Mouse (Mus musculus) embryonic fibroblast, embryonic 13.5 days (primary cell): Measurements from ENCODE around the gene Shmt1. TPM values are rescaled to one million over a fixed set of nuclear protein-coding genes. Genes with fewer than 3 reads are reported as not detected.

ENCODE experiments used
- H3K27ac ChIP-seq: 2 replicates; pipeline ENCODE4 v1.5.1; 2012; ENCODE audit warnings: low read length, control low read depth, inconsistent platforms; ENCODE audit not compliant: insufficient read depth
- H3K4me1 ChIP-seq: 2 replicates; pipeline ENCODE4 v1.6.1; 2011; ENCODE audit warnings: low read length; ENCODE audit not compliant: control insufficient read depth, insufficient read depth
- H3K4me3 ChIP-seq: 2 replicates; pipeline ENCODE4 v1.5.1; 2011; ENCODE audit warnings: mild to moderate bottlenecking, control low read depth, low read length; ENCODE audit not compliant: insufficient read depth
- CTCF ChIP-seq: IDR thresholded peaks from 2 replicates; pipeline ENCODE4 v1.5.1; 2011; ENCODE audit warnings: mild to moderate bottlenecking, control low read depth, low read length, moderate library complexity, borderline replicate concordance; ENCODE audit not compliant: insufficient read depth
- POLR2A ChIP-seq: IDR thresholded peaks from 2 replicates; pipeline ENCODE4 v1.6.1; 2011; ENCODE audit warnings: low read depth, mild to moderate bottlenecking, control low read depth, low read length, moderate library complexity
- polyA plus RNA-seq: library from polyadenylated mRNA; stranded (reverse); fragments of >200 nt; gene quantifications from 2 replicates; pipeline ENCODE4 v1.2.4, GENCODE M21; 2011; ENCODE audit warnings: low read depth; ENCODE audit not compliant: missing spikeins, insufficient read length

Shmt1 gene
- polyA plus RNA-seq, 1 experiment, result 12.9 TPM

DNA sequence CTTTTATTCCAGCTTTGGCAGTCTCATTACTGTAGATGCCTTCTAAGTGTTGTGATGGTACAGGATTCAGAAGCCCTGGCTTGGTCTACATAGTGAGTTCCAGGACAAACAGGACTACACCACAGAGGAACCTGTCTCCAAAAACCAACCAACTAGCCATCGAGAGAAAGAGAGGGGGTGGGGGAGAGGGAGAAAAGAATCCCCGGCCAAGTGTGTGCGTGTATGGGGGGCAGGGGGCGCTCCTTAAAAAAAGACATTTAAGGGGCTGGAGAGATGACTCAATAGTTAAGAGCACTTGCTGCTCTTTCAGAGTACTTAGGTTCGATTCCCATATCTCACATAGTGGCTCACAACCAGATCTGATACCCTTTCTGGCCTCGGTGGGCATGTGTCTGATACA, 35.9 kb downstream of the Shmt1 start:
- peaks cover 5% of the 10 kb centered on the region; the same call in 1 of the 2 replicates for H3K4me1 ChIP-seq
- peak overlapping the region; percentile 70 for H3K4me3 ChIP-seq
- H3K27ac ChIP-seq, result peak overlapping the region; percentile 71
- no peak for TF ChIP-seq CTCF
- no peak for TF ChIP-seq POLR2A

DNA sequence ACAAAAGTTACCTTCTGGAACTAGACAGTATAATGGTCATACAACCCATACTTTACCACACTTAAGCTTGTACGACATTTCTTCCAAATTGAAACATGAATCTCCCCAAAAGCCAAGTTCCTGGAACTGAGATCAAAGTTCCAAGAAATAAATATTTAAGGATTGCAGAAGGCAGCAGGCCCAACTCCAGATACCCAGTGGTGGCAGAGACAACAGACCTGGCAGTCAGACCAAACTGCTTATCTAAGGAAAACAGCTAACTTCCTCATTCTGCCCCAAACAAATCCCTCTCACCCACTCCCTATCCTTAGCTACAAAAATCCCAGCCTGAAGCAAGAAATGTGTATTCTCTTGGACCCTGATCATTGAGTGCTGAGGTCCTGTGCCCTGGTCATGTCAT, 36.7 kb downstream of the Shmt1 start:
- Histone ChIP-seq H3K27ac (no peak overlapping the region), H3K4me1 (peaks cover under 1% of the 10 kb centered on the region; the same call in 1 of the 2 replicates), H3K4me3 (no peak overlapping the region)
- TF ChIP-seq CTCF, result no peak

DNA sequence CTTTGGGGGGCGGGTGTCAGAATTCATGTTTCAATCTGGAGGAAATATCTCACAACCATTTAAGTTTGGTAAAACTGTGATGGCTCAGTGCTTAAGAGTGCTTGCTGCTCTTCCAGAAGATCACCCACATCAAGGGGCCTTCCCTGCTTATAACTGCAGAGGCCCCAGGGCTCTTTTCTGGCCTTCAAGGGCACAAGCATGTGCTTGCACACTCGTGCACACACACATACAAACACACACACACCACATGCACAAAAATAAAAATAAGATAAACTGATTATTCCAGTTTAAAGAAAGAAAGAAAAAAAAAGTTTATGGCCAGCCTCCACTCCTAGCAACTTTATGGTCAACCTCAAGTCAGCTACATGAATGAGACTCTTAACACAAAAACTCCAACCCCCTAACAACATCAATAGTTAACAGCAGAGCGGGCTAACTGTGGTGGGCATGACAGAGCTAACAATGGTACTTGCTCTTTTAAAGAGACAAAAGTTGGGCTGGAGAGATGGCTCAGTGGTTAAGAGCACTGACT, 37.3 kb downstream of the Shmt1 start:
- TF ChIP-seq POLR2A, result no peak
- TF ChIP-seq CTCF, result no peak
- no peak overlapping the region for H3K27ac ChIP-seq
- H3K4me1 ChIP-seq, result no peaks in the 10 kb centered on the region
- H3K4me3 ChIP-seq, result no peak overlapping the region

DNA sequence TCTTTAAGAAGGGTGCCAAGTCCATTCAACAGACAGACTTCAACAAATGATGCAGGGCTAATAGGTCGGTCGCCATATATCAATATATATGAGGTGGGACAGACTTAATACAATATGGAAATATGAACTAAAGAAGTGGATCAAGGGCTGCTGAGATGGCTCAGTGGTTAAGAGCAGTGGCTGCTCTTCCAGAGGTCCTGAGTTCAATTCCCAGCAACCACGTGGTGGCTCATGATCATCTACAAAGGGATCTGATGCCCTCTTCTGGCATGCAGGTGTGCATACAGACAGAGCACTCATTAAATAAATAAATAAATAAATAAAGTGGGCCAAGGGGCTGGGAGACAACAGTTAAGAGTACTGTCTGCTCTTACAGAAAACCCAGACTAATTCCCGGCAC, 39.4 kb downstream of the Shmt1 start:
- Histone ChIP-seq H3K4me3 (no peak overlapping the region), H3K4me1 (no peaks in the 10 kb centered on the region), H3K27ac (no peak overlapping the region)
- TF ChIP-seq CTCF, result no peak
- no peak for TF ChIP-seq POLR2A

DNA sequence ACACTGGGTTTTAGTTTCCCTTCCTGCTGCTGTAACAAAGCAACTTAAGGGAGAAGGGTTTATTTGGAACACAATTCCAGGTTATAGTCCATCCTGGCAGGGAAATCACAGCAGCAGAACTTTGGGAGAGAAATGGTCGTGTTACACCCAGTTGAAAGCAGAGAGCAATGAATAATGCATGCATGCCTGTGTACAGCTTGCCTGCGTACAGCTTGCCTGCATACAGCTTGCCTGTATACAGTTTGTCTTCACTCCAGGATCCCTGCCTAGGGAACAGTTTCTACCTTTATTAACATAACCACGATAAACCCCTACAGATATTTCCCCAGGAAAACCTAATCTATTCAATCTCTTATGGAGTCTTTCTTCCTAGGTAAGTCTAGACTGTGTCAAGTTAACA, 40.7 kb downstream of the Shmt1 start:
- H3K4me3 ChIP-seq, result no peak overlapping the region
- H3K4me1 ChIP-seq, result no peaks in the 10 kb centered on the region
- TF ChIP-seq POLR2A (no peak), CTCF (no peak)
- no peak overlapping the region for H3K27ac ChIP-seq

DNA sequence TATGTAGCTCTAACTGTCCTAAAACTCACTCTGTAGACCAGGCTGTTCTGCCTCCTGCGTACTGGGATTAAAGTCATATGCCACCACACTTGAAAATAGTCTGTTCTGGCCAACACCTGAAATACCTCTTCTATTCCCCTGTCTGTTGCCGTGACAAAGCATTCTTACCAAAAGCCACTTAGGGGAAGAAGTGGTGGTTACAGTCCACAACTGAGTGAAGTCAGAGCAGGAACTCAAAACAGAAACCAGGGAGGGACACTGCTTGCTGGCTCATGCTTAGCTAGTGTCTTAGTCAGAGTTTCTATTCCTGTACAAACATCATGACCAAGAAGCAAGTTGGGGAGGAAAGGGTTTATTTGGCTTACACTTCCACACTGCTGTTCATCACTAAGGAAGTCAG, 42.2 kb downstream of the Shmt1 start:
- H3K4me1 ChIP-seq, result no peaks in the 10 kb centered on the region
- no peak overlapping the region for H3K27ac ChIP-seq
- TF ChIP-seq POLR2A (no peak), CTCF (no peak)
- H3K4me3 ChIP-seq, result no peak overlapping the region

DNA sequence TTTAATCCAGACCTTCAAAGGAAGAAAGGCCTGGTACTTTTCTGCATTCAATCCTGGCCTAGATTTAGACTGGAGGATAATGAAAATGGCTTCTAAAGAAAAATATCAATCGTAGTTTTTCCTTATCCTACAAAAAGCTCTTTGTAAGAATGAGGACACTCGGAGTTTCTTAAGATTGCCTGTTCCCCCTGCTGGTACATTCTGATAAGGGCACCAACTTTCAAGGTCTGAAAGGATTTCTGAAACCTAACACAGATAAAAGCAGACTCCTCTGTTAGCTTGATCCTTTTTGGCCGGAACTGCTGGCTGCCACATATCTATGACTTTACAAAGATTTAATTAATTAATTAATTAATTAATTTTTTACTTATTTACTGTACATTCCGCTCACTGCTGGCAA, 44.5 kb downstream of the Shmt1 start:
- H3K4me1 ChIP-seq, result no peaks in the 10 kb centered on the region
- H3K4me3 ChIP-seq, result no peak overlapping the region
- H3K27ac ChIP-seq, result no peak overlapping the region
- no peak for TF ChIP-seq POLR2A
- no peak for TF ChIP-seq CTCF

DNA sequence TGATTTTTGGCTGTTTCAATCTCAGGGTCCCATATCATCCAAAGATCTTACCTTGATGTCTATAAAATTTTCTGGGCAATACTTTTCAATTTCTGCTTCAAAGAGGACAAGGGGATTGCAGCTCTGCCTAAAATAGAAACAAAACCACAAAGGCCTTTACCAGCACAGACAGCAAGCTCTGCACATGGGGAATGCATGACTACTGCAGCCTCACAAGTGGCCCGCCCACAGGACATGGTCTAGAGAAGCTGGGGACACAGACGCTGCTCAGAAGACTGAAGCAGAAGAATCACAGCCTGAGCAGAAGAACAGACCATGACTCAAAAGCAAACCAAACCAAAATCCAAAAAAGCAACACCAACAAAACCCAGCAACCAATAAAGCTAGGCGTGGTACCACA, 49.8 kb downstream of the Shmt1 start:
- Histone ChIP-seq H3K27ac (peak overlapping the region; percentile 59; the same call in 1 of the 2 replicates), H3K4me1 (no peaks in the 10 kb centered on the region), H3K4me3 (no peak overlapping the region)
- no peak for TF ChIP-seq POLR2A
- TF ChIP-seq CTCF, result no peak

DNA sequence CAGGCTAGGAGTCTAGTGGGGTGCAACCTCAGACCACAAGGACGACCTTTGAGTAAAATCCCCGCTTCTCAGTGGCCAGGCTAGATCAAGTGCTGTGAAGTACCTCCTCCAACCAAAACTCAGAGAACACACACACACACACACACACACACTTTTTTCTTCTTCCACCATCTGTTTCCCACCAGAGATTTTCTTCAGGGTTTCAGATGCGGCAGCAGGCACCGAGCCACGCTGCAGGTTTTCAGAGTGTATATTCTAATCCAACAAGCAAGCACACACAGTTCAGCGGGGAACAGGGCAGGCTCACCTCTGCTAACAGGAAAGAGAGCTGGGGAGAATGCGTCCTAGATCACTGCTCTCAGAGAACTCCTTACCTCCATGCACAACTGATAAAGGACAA, 55.9 kb downstream of the Shmt1 start:
- no peaks in the 10 kb centered on the region for H3K4me1 ChIP-seq
- no peak overlapping the region for H3K4me3 ChIP-seq
- no peak overlapping the region for H3K27ac ChIP-seq
- no peak for TF ChIP-seq POLR2A
- TF ChIP-seq CTCF, result no peak

DNA sequence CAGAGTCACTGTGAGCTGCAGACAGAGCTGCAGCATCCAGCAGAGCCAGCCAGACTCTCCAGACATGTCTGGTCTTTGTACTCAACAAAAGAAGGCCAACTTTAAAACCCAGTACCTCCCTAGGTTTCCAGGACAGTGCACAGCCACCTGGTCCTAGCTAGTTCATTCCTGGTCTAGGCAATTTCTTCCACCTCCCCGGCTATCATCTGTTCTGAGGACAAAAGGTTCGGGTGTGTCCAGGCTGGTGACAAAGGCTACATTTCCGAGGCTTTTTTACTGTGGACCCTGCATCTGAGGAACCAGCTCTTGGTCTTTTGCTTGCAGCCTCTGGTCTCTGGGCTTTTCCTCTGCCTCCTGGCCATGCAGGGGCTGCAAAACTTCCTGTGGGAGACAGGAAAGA, 71.2 kb downstream of the Shmt1 start:
- Histone ChIP-seq H3K4me3 (no peak overlapping the region), H3K27ac (no peak overlapping the region), H3K4me1 (no peaks in the 10 kb centered on the region)
- TF ChIP-seq POLR2A (no peak), CTCF (no peak)

Other genes with a start within 250 kb of the Shmt1 start
- gene Llgl1, start 112.0 kb downstream of the Shmt1 start, polyA plus RNA-seq, result 26.6 and 32.2 TPM in 2 replicates
- 71.6 and 97.3 TPM in 2 replicates for gene Flii, start 84.5 kb downstream of the Shmt1 start, polyA plus RNA-seq
- 7.4 and 14.2 TPM in 2 replicates for gene Mief2, start 83.3 kb downstream of the Shmt1 start, polyA plus RNA-seq
- gene Top3a, start 34.4 kb downstream of the Shmt1 start, polyA plus RNA-seq, result 9.7 and 11.7 TPM in 2 replicates
- 21.4 and 22.2 TPM in 2 replicates for gene Smcr8, start 34.2 kb downstream of the Shmt1 start, polyA plus RNA-seq
- gene Dhrs7b, start 18.9 kb upstream of the Shmt1 start, polyA plus RNA-seq, result 19.8 and 21.8 TPM in 2 replicates
- 31.9 and 34.2 TPM in 2 replicates for gene Tmem11, start 67.6 kb upstream of the Shmt1 start, polyA plus RNA-seq
- 11.7 and 15.1 TPM in 2 replicates for gene Natd1, start 103.0 kb upstream of the Shmt1 start, polyA plus RNA-seq
- 53.3 and 59.2 TPM in 2 replicates for gene Map2k3, start 120.3 kb upstream of the Shmt1 start, polyA plus RNA-seq
- not detected in 2 replicates for gene Kcnj12, start 210.8 kb upstream of the Shmt1 start, polyA plus RNA-seq